Mouse (Mus musculus) testis, adult 2 months (tissue): ENCODE results near the gene A930004D18Rik.

ENCODE experiments used
- CTCF ChIP-seq: fragments of 200-500 bp; IDR thresholded peaks from 2 replicates; pipeline ENCODE4 v1.5.1; 2012; ENCODE audit warnings: low read depth, mild to moderate bottlenecking, inconsistent platforms, low read length, moderate library complexity; ENCODE audit not compliant: control insufficient read depth, insufficient read depth, insufficient replicate concordance
- POLR2A ChIP-seq: fragments of 200-500 bp; IDR thresholded peaks from 2 replicates; pipeline ENCODE4 v1.6.1; 2012; ENCODE audit warnings: low read depth, mild to moderate bottlenecking, inconsistent platforms, low read length, moderate library complexity; ENCODE audit not compliant: control insufficient read depth

DNA sequence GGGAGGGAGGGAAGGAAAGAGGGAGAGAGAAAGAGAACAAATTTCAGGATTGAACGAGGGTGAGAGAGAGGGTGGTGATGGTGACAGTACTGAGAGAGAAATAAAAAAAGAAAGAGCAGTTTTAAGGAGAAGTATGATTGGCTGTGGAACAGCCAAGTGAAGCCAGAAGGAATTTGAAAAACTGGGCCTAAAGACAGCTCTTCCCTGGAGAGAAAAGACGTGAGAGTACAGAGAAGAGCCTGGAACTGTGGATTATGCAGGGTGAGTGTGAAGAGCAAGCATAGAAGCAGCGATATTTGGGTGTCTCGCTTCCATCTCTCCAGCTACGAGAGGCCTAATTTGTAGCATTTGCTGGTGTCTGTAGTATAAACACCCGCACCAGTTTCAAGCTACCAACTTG is 26.3 kb downstream of the A930004D18Rik start:
- TF ChIP-seq CTCF = no peak
- TF ChIP-seq POLR2A = no peak
